28 mouse cellular contexts compared by ENCODE assay signal in genomic region chr13:73031217-73031616, GRCm38 (mm10).
DNase-seq lines count a peak whose midpoint lies in the region; ATAC-seq lines count a peak whose summit lies in the region.
"Had no signal": no experiment of that assay in that cellular context is flagged by ENCODE, and none has a peak within 500 bp of the region (broad histone marks: within the 10 kb centered on the region; RNA-seq: fewer than 3 reads in every experiment).

No protein-coding gene starts in this region.

- no peaks in the 10 kb centered on the region for H3K36me3 ChIP-seq in heart, embryonic 13.5 days
- no peaks in the 10 kb centered on the region for H3K36me3 ChIP-seq in heart, embryonic 16.5 days (ENCODE audit: control insufficient read depth, insufficient read depth)
- H3K36me3 ChIP-seq: embryonic facial prominence, embryonic 10.5 days; embryonic facial prominence, embryonic 13.5 days; forebrain, embryonic 12.5 days; forebrain, embryonic 15.5 days; G1E had no signal

- H3K4me3 ChIP-seq in heart, embryonic 13.5 days: no peak overlapping the region
- no peak overlapping the region for H3K4me3 ChIP-seq in heart, embryonic 16.5 days (ENCODE audit: low read length)
- H3K4me3 ChIP-seq: embryonic facial prominence, embryonic 10.5 days; embryonic facial prominence, embryonic 13.5 days; erythroblast, embryonic 14.5 days; forebrain, embryonic 12.5 days; forebrain, embryonic 15.5 days had no signal

- intact Hi-C loops in heart, postnatal 14 days (cut with DNase I): loop anchor here (5.0 kb wide), 1 partner anchor 1924 kb away; no protein-coding TSS in a partner anchor
- intact Hi-C loops in heart, postnatal 25 days (cut with DNase I): loop anchor here (5.0 to 10.0 kb wide), 4 partner anchors 396 to 1924 kb away; no protein-coding TSS in a partner anchor

- H3K4me1 ChIP-seq in heart, embryonic 13.5 days: peaks cover 31% of the 10 kb centered on the region
- H3K4me1 ChIP-seq in heart, embryonic 16.5 days (ENCODE audit: control insufficient read depth, insufficient read depth, low read length): peaks cover 13% of the 10 kb centered on the region
- H3K4me1 ChIP-seq: embryonic facial prominence, embryonic 13.5 days had no signal

- DNase-seq in heart, adult 11 months: peak; percentile 68
- no peak for DNase-seq in heart, postnatal 14 days
- no peak for DNase-seq in heart, adult 9 months (ENCODE audit: low spot score in 2 of 2)
- no peak for DNase-seq in heart, postnatal 25 days (ENCODE audit: low spot score)
- DNase-seq in heart, postnatal 4 days: peak; percentile 23
- no peak for DNase-seq in adipocyte (ENCODE audit: low spot score)
- DNase-seq: adrenal gland, adult 2 months; adrenal gland, postnatal 14 days; cerebellum, adult 11 months; cerebellum, adult 8-10 months; cerebellum, postnatal 10 days; cerebellum, postnatal 36 days; embryo, embryonic 11 days; gastrocnemius, postnatal 25 days; kidney, adult 11 months; kidney, adult 9 months had no signal

- H3K27me3 ChIP-seq in heart, embryonic 13.5 days (replicated peaks): no peaks in the 10 kb centered on the region; the same call in 1 of the 2 replicates
- H3K27me3 ChIP-seq in heart, embryonic 16.5 days (ENCODE audit: control insufficient read depth, insufficient read depth, low read length): no peaks in the 10 kb centered on the region
- H3K27me3 ChIP-seq: Patski had no signal

- WGBS in heart, embryonic 13.5 days: 29% methylated on average over 3 of the region's 3 CpGs
- WGBS in heart, embryonic 16.5 days: 24% methylated on average over 3 of the region's 3 CpGs

- no peak overlapping the region for H3K4me2 ChIP-seq in heart, embryonic 13.5 days
- H3K4me2 ChIP-seq in heart, embryonic 16.5 days (ENCODE audit: low read depth, low read length): no peak overlapping the region
- H3K4me2 ChIP-seq: embryonic facial prominence, embryonic 13.5 days; forebrain, embryonic 12.5 days; forebrain, embryonic 15.5 days; hindbrain, embryonic 14.5 days had no signal

- ATAC-seq in heart, embryonic 13.5 days (ENCODE audit: extremely low read depth, insufficient number of reproducible peaks, low FRiP score, low TSS enrichment): 0 out of 2 replicates have a peak, but pooled peaks have one; percentile 42
- peak; percentile 63 for ATAC-seq in heart, embryonic 16.5 days (replicated peaks; ENCODE audit: extremely low read depth, insufficient read depth, low FRiP score)
- ATAC-seq: forebrain, embryonic 15.5 days; hindbrain, postnatal 0 days; inflammation-experienced regulatory T-cells, adult 6 months; Patski had no signal

- H3K27ac ChIP-seq in heart, embryonic 13.5 days (replicated peaks): 0 out of 2 replicates have a peak overlapping the region, but pooled peaks have one; percentile 33
- H3K27ac ChIP-seq in heart, embryonic 16.5 days (ENCODE audit: low read length): peak overlapping the region; percentile 49
- H3K27ac ChIP-seq: embryonic facial prominence, embryonic 10.5 days; embryonic facial prominence, embryonic 13.5 days; forebrain, embryonic 12.5 days; forebrain, embryonic 15.5 days; hindbrain, embryonic 14.5 days; hindbrain, postnatal 0 days had no signal

- no peak overlapping the region for H3K9ac ChIP-seq in heart, embryonic 13.5 days
- H3K9ac ChIP-seq in heart, embryonic 16.5 days (ENCODE audit: low read length): no peak overlapping the region
- H3K9ac ChIP-seq: embryonic facial prominence, embryonic 13.5 days; forebrain, embryonic 12.5 days; forebrain, embryonic 15.5 days; hindbrain, embryonic 14.5 days had no signal

- no peaks in the 10 kb centered on the region for H3K9me3 ChIP-seq in heart, embryonic 13.5 days
- H3K9me3 ChIP-seq in heart, embryonic 16.5 days (replicated peaks; ENCODE audit: control insufficient read depth, low read length): no peaks in the 10 kb centered on the region
- H3K9me3 ChIP-seq: embryonic facial prominence, embryonic 10.5 days; embryonic facial prominence, embryonic 13.5 days; forebrain, embryonic 12.5 days; forebrain, embryonic 15.5 days had no signal

Comparison
In these comparisons a context has a peak if more than half of its experiments do, and no peak if none do; other contexts are left out.
1. DNase-seq: peak in heart, adult 11 months (single experiment) and heart, postnatal 4 days (single experiment); none in heart, postnatal 14 days (0 of 2), heart, adult 9 months (0 of 2), heart, postnatal 25 days (single experiment) and adipocyte (single experiment).